Mouse (Mus musculus): ENCODE results near the gene Sertad4. TPM values are rescaled to one million over a fixed set of nuclear protein-coding genes. Genes with fewer than 3 reads are reported as not detected.
A peak's percentile ranks its signal among the peaks of the same experiment; 100 is the strongest.

Sertad4 gene
- polyA plus RNA-seq, 1 experiment from 2014 or later, result 24.5 TPM

DNA sequence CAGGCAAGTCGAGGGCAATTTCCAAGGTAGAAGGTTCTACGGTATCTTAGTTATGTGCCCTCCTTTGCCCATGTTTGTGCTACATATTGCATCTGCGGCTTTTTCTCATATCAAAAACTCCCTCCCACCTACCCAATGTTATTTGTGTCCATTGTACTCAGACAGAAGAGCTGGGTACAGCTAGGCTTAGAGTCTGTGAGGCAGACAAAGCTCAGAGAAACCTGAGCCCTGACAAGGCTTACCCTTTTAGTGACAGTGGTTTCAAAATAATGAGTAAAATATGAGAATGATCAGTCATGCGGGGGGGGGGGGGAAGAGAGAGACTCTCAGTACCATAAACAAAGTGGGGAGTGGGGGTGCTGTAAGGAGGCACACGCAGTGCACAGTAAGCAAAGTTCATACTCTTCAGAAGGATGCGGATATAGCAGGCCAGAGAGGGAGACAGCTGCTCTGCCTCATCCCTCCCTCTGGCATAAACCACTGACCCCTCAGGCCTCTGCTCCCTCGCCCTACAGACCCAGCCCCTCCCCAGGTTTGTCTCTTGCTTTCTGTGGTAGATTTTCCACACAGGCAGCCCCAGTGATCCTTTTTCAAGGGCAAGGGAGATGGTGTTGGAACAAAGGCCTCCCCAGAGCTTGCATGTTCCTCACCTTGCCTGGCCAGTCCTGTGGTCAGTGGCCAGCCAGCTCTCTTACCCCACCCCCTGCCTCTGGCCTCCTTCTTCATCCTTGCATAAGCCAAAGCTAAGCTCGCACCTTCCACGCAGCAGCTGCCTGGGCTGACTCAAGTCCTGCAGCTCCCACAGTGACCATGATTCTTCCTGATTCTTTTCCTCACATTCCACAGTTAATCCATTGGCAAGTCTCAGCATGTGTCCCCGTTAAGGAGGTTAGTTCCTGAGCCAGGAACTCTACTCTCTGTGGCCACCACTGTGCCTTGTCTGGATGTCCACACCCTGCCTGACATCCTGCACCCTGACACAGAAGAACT, 49.1 kb downstream of the Sertad4 start:
- H3K36me3 ChIP-seq (ENCODE audit: control insufficient read depth, insufficient read depth, low read length), result no peaks in the 10 kb centered on the region
- no peaks in the 10 kb centered on the region for H3K27me3 ChIP-seq (ENCODE audit: control insufficient read depth, insufficient read depth, low read length)
- no peak overlapping the region for H3K9ac ChIP-seq (replicated peaks; ENCODE audit: low read depth, low read length)
- ATAC-seq (ENCODE audit: low read depth), result no peak
- no peak overlapping the region for H3K4me3 ChIP-seq (ENCODE audit: low read depth, low read length)
- no peaks in the 10 kb centered on the region for H3K4me1 ChIP-seq (ENCODE audit: control insufficient read depth, insufficient read depth, low read length)
- no peak overlapping the region for H3K27ac ChIP-seq (ENCODE audit: low read depth, low read length)
- no peak overlapping the region for H3K4me2 ChIP-seq (ENCODE audit: low read depth, low read length)
- H3K9me3 ChIP-seq (ENCODE audit: control insufficient read depth, low read length), result no peaks in the 10 kb centered on the region
- WGBS, result 67% methylated on average over 10 of the region's 10 CpGs

- H3K9me3 ChIP-seq (ENCODE audit: control insufficient read depth, low read length), result no peaks in the 10 kb centered on the region
- H3K4me1 ChIP-seq (ENCODE audit: control insufficient read depth, insufficient read depth, low read length), result 0 out of 2 replicates have a peak, but pooled peaks cover 9% of the 10 kb centered on the region
- no peak overlapping the region for H3K27ac ChIP-seq (ENCODE audit: low read depth, low read length)
- H3K27me3 ChIP-seq (ENCODE audit: control insufficient read depth, insufficient read depth, low read length), result no peaks in the 10 kb centered on the region
- no peak overlapping the region for H3K9ac ChIP-seq (replicated peaks; ENCODE audit: low read depth, low read length)
- WGBS, result 87% methylated on average over 8 of the region's 8 CpGs
- no peak for ATAC-seq (ENCODE audit: low read depth)
- H3K4me2 ChIP-seq (ENCODE audit: low read depth, low read length), result no peak overlapping the region
- no peaks in the 10 kb centered on the region for H3K36me3 ChIP-seq (ENCODE audit: control insufficient read depth, insufficient read depth, low read length)
- H3K4me3 ChIP-seq (ENCODE audit: low read depth, low read length), result no peak overlapping the region
These were observed 55.2 kb downstream of the Sertad4 start for GRCm38 (mm10) chr1:192800338-192800737.

DNA sequence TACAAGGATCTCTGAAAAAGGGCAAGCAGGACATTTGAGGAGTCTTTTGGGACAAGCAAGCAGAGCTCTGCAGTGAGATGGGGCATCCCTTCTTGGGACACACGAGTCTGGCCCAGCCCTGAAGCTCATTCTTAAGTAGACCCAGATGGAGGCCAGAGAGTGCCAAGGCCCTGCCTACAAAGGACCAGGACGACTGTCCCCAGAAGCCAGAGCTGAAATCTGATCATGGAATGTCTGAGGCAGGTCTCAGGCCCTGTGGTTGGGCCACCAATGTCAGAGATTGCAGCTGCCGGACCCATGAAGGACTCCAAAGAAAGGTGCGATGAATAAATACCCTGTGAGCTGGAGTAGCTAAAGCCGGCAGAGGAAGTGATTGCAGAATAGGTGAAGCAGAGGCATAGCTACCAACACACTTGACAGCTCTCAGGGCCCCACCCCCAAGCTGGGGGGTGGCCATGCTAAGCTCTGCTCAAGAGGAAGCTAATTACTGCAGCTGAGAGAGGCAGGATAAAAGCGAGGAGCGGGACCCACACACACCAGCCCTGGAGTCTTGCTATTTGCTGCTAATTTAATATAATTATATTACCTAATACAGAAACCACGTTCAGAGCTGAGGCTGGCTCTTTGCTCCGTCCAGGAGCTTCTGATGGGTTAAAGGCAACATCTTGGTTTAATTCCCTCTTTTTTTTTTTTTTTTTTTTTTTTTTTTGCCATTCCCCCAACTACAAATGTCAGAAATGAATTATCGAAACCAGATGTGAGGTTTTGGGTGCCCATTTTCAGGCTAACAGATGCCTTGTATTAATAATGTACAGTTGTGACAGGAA, 56.2 kb downstream of the Sertad4 start:
- Histone ChIP-seq H3K4me3 (ENCODE audit: low read depth, low read length) (no peak overlapping the region), H3K9me3 (ENCODE audit: control insufficient read depth, low read length) (no peaks in the 10 kb centered on the region), H3K27me3 (ENCODE audit: control insufficient read depth, insufficient read depth, low read length) (no peaks in the 10 kb centered on the region), H3K36me3 (ENCODE audit: control insufficient read depth, insufficient read depth, low read length) (no peaks in the 10 kb centered on the region), H3K4me2 (ENCODE audit: low read depth, low read length) (no peak overlapping the region), H3K4me1 (ENCODE audit: control insufficient read depth, insufficient read depth, low read length) (0 out of 2 replicates have a peak, but pooled peaks cover 9% of the 10 kb centered on the region), H3K27ac (ENCODE audit: low read depth, low read length) (no peak overlapping the region), H3K9ac (replicated peaks; ENCODE audit: low read depth, low read length) (no peak overlapping the region)
- WGBS, result 34% methylated on average over 10 of the region's 10 CpGs
- ATAC-seq (ENCODE audit: low read depth), result no peak

DNA sequence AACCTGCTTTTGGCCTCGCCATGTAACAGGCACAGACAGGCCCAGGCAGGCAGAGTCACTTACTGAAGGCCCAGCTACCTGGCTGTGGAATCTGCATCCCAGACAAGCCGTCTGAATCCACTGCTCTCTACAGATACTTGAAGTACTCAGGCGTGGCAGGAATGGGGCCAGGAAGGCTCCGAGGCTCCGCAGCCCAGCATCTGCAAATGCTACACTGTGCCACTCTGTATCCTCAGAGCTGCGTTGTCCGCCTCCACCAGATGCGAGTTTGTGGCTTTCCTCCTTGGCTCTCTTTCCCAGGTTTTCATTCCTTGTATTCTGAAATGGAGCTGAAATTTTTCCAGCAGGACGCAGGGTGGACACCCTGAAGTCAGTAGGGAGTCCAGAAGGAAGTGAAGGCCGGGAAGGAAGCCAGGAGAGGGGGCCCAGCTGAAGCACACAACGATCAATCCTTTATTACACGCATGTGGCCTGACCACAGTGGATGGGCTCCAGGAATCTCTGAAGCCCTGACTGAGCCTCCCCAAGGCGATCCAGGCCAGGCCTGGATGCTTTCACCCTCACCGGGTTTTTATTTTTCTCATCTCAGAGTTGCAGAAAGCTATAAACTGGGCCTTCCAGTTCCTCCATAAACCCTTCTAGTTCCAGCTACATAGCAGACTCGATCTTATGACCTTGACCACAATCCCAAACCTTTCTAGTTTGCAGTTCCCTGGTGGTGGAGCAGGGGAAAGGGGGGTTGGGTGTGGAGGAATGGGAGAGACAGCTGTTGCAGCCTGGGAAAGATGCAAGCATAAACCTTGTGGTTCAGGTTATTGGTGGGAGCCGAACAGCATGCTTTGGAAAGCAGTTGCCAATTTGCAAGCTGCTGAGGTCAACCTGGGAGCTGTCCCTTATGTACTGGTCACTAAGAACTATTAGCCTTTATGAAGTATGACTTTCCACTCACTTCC, 57.1 kb downstream of the Sertad4 start:
- no peaks in the 10 kb centered on the region for H3K27me3 ChIP-seq (ENCODE audit: control insufficient read depth, insufficient read depth, low read length)
- no peaks in the 10 kb centered on the region for H3K36me3 ChIP-seq (ENCODE audit: control insufficient read depth, insufficient read depth, low read length)
- H3K9me3 ChIP-seq (ENCODE audit: control insufficient read depth, low read length), result no peaks in the 10 kb centered on the region
- WGBS, result 78% methylated on average over 16 of the region's 16 CpGs
- no peak overlapping the region for H3K27ac ChIP-seq (ENCODE audit: low read depth, low read length)
- no peak overlapping the region for H3K4me3 ChIP-seq (ENCODE audit: low read depth, low read length)
- ATAC-seq (ENCODE audit: low read depth), result no peak
- no peak overlapping the region for H3K4me2 ChIP-seq (ENCODE audit: low read depth, low read length)
- 0 out of 2 replicates have a peak, but pooled peaks cover 9% of the 10 kb centered on the region for H3K4me1 ChIP-seq (ENCODE audit: control insufficient read depth, insufficient read depth, low read length)
- H3K9ac ChIP-seq (replicated peaks; ENCODE audit: low read depth, low read length), result no peak overlapping the region

DNA sequence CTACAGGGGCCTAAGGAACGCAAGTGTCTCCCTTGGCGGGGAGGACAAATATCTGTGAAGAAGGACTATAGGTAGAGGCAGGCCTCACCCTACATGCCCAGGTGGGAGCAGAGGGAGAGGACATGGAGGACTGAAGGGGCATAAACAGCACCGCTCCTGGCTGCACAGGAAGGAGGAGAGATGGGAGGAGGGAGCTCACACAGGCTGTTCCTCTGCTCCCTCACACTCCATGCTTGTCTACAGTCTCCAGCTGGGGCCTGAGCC, 58.6 kb downstream of the Sertad4 start:
- no peaks in the 10 kb centered on the region for H3K9me3 ChIP-seq (ENCODE audit: control insufficient read depth, low read length)
- H3K27me3 ChIP-seq (ENCODE audit: control insufficient read depth, insufficient read depth, low read length), result no peaks in the 10 kb centered on the region
- H3K9ac ChIP-seq (replicated peaks; ENCODE audit: low read depth, low read length), result no peak overlapping the region
- no peak overlapping the region for H3K4me2 ChIP-seq (ENCODE audit: low read depth, low read length)
- 56% methylated on average over 3 of the region's 3 CpGs for WGBS
- 0 out of 2 replicates have a peak, but pooled peaks cover 9% of the 10 kb centered on the region for H3K4me1 ChIP-seq (ENCODE audit: control insufficient read depth, insufficient read depth, low read length)
- no peak overlapping the region; the same call in 1 of the 2 replicates for H3K27ac ChIP-seq (ENCODE audit: low read depth, low read length)
- no peak overlapping the region for H3K4me3 ChIP-seq (ENCODE audit: low read depth, low read length)
- peak; percentile 36; the same call in 1 of the 2 replicates for ATAC-seq (ENCODE audit: low read depth)
- no peaks in the 10 kb centered on the region for H3K36me3 ChIP-seq (ENCODE audit: control insufficient read depth, insufficient read depth, low read length)

DNA sequence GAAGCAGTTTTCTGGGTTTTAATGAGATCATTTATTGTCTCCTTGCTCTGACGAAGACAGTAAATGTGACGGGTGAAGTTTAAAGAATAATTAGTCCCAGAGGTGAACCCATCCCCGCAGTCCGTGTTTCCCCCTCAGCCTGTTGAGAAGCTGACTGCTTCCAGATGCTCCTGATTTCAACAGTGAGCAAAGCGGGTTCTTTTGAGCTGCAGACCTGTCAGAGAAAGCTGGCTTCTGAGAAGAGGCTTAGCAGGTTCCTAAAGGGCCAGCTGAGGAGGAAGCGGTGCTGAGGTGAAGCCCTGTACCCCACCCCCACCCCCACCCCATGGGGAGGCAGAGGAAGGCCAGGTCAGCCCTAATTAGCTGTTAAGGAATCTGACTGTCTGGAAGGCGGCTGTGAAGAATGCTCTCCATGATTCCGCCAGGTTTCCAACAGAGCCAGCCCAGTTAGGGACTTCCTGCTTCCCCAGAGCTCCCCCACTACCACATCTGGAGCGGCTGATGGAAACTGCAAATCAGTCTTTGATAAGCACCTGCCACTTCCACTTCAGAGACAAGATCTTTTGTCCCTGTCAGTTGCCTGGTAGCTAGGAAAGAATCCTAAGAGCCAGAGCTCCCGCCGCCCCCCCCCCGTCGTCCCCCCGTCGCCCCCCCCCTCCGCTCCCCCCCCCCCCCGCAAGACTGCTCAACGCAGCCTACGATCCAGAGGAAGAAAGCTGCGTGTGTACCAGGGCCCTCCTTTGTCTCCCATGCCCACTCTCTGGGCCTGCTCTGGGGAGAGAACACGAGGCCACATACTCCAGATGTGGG, 59.1 kb downstream of the Sertad4 start:
- H3K27me3 ChIP-seq (ENCODE audit: control insufficient read depth, insufficient read depth, low read length), result no peaks in the 10 kb centered on the region
- no peak overlapping the region for H3K4me3 ChIP-seq (ENCODE audit: low read depth, low read length)
- no peak overlapping the region for H3K4me2 ChIP-seq (ENCODE audit: low read depth, low read length)
- 0 out of 2 replicates have a peak, but pooled peaks cover 9% of the 10 kb centered on the region for H3K4me1 ChIP-seq (ENCODE audit: control insufficient read depth, insufficient read depth, low read length)
- 4% methylated on average over 13 of the region's 21 CpGs for WGBS
- H3K9ac ChIP-seq (replicated peaks; ENCODE audit: low read depth, low read length), result no peak overlapping the region
- peak overlapping the region; percentile 57 for H3K27ac ChIP-seq (ENCODE audit: low read depth, low read length)
- H3K36me3 ChIP-seq (ENCODE audit: control insufficient read depth, insufficient read depth, low read length), result no peaks in the 10 kb centered on the region
- ATAC-seq (ENCODE audit: low read depth), result peak; percentile 39; the same call in 1 of the 2 replicates
- no peaks in the 10 kb centered on the region for H3K9me3 ChIP-seq (ENCODE audit: control insufficient read depth, low read length)

GRCm38 (mm10) chr1:192794957-192795745, 60.4 kb downstream of the Sertad4 start:
- H3K4me1 ChIP-seq (ENCODE audit: control insufficient read depth, insufficient read depth, low read length), result 0 out of 2 replicates have a peak, but pooled peaks cover 9% of the 10 kb centered on the region
- no peaks in the 10 kb centered on the region for H3K36me3 ChIP-seq (ENCODE audit: control insufficient read depth, insufficient read depth, low read length)
- WGBS, result 59% methylated on average over 9 of the region's 9 CpGs
- H3K27me3 ChIP-seq (ENCODE audit: control insufficient read depth, insufficient read depth, low read length), result no peaks in the 10 kb centered on the region
- no peak overlapping the region for H3K27ac ChIP-seq (ENCODE audit: low read depth, low read length)
- ATAC-seq (ENCODE audit: low read depth), result no peak
- no peak overlapping the region for H3K9ac ChIP-seq (replicated peaks; ENCODE audit: low read depth, low read length)
- no peak overlapping the region for H3K4me2 ChIP-seq (ENCODE audit: low read depth, low read length)
- no peak overlapping the region for H3K4me3 ChIP-seq (ENCODE audit: low read depth, low read length)
- H3K9me3 ChIP-seq (ENCODE audit: control insufficient read depth, low read length), result no peaks in the 10 kb centered on the region
